Mouse (Mus musculus): Measurements from ENCODE around the gene Ovch2.

Ovch2 gene

DNA sequence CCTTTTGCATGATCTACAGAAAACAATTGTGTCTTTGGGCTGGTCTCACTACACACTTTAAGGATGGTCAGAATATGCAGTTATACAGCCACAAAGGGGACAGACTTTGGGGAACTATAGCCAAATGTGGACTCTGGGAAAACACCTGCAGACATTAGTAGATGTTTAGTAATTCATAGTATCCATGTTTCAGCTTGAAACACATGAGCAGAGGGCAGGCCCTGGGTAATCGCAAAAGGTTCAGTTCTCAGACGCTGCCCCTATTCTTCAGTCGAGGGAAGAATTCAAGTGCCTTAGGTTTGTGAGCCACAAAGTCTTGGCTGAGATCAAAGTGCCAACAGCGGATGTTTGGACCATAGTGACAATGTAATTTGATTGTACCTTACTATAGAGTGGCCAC lies 56.6 kb downstream of the Ovch2 start:
- DNase-seq (ENCODE audit: low spot score), result no peak

DNA sequence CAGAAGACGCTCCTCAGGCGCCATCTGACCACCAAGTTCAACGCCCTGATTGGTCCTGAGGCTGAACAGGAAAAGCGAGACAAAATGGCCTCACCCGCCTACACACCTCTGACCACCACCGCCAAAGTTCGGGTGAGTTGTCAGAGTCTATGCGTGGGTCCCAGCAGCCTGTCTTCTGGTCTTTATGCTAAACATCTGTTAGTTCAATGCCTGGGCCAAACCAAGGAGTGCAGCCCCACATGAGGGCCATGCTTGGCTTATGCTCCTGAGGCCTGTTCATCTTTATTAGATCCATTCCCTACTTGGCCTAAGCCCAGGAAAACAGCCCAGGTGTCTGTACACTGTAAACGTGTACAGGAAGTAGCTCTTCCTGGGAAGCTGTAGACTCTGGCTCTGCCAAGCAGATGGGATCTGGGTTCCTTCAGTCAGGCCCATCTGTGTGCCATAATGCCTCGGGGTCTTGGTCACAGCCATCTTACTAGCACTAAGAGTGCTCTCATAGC lies 58.0 kb downstream of the Ovch2 start:
- no peak for DNase-seq (ENCODE audit: low spot score)

DNA sequence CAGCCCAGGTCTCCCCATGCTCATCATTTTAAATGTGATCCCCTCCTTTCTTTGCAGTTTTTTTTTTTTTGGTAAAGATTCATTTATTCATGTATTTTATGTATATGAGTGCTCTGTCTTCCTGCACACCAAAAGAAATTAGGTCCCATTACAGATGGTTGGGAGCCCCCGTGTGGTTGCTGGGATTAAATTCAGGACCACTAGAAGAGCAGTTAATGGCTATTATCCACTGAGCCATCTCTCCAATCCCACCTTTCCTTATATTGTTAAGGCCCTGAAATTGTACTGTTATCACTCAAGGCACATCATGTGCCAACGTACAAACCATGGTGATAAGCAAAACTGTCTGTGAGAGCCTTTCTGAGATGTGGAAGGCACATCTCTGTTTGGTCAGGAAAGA lies 62.3 kb downstream of the Ovch2 start:
- DNase-seq (ENCODE audit: low spot score), result no peak

DNA sequence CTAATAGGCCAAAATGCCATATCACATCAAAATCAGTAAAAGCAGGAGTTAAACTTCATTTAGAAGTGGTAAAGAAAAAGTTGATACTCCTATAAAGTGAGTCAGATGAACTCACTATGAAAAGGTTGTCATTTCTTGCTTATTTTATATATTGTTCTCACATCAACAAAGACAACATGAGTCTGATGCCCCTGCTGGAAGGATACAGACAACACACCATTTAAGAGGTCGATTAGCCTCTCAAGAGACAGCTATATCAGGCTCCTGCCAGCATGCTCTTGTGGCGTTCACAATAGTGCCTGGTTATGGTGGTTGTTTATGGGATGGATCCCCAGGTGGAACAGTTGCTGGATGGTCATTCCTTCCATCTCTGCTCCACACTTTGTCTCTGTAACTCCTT lies 67.8 kb downstream of the Ovch2 start:
- DNase-seq (ENCODE audit: low spot score), result no peak
